ENCODE assay signal across 12 mouse cellular contexts in genomic region chr2:152794281-152794827, GRCm38 (mm10). TPM values are rescaled to one million over a fixed set of nuclear protein-coding genes. Genes with fewer than 3 reads are reported as not detected.
DNase-seq lines count a peak whose midpoint lies in the region; ATAC-seq and TF ChIP-seq lines count a peak whose summit lies in the region.
"Had no signal": no experiment of that assay in that cellular context is flagged by ENCODE, and none has a peak within 500 bp of the region (broad histone marks: within the 10 kb centered on the region; RNA-seq: fewer than 3 reads in every experiment).

No protein-coding gene starts in this region.

- H3K9ac ChIP-seq in embryonic facial prominence, embryonic 15.5 days: no peak overlapping the region
- H3K9ac ChIP-seq: limb, embryonic 12.5 days; midbrain, embryonic 15.5 days had no signal

- H3K4me3 ChIP-seq in layer of hippocampus, adult 2 months: no peak overlapping the region
- H3K4me3 ChIP-seq in embryonic facial prominence, embryonic 15.5 days (replicated peaks): no peak overlapping the region
- H3K4me3 ChIP-seq: limb, embryonic 12.5 days; midbrain, embryonic 15.5 days had no signal

- ATAC-seq in embryonic facial prominence, embryonic 15.5 days (ENCODE audit: insufficient number of reproducible peaks, low FRiP score, low TSS enrichment, low read depth): peak; percentile 54
- ATAC-seq in inflammation-experienced regulatory T-cells, adult 6 months: no peak
- ATAC-seq: midbrain, embryonic 15.5 days had no signal

- 0 out of 2 replicates have a peak, but pooled peaks cover 5% of the 10 kb centered on the region for H3K4me1 ChIP-seq in embryonic facial prominence, embryonic 15.5 days

- H3K27ac ChIP-seq in layer of hippocampus, adult 2 months: peak overlapping the region; percentile 84
- H3K27ac ChIP-seq in embryonic facial prominence, embryonic 15.5 days (replicated peaks): no peak overlapping the region
- H3K27ac ChIP-seq: limb, embryonic 12.5 days; midbrain, embryonic 15.5 days had no signal

- H3K27me3 ChIP-seq in embryonic facial prominence, embryonic 15.5 days: no peaks in the 10 kb centered on the region
- no peaks in the 10 kb centered on the region for H3K27me3 ChIP-seq in splenic B cell, adult 2 months (ENCODE audit: control insufficient read depth, insufficient read depth, low read length, poor library complexity, severe bottlenecking)
- H3K27me3 ChIP-seq: limb, embryonic 12.5 days; midbrain, embryonic 15.5 days had no signal

- DNase-seq in cerebellum, adult 11-12 months: peak; percentile 41
- DNase-seq in cerebellum, adult 11 months: no peak
- no peak for DNase-seq in layer of hippocampus, adult 2 months (ENCODE audit: low spot score in 2 of 2)
- DNase-seq in layer of hippocampus, adult 9-10 months (ENCODE audit: low spot score): no peak
- DNase-seq in splenic B cell, adult 2 months (ENCODE audit: low read depth, low spot score): peak; percentile 53
- no peak for DNase-seq in gastrocnemius, postnatal 14 days
- DNase-seq: right cerebral cortex, postnatal 25 days had no signal

- intact Hi-C loops in gastrocnemius, postnatal 14 days (cut with DNase I; ENCODE audit: low total_unique reads): no loop called here

- H3K36me3 ChIP-seq in embryonic facial prominence, embryonic 15.5 days: 0 out of 2 replicates have a peak, but pooled peaks cover 4% of the 10 kb centered on the region
- H3K36me3 ChIP-seq in splenic B cell, adult 2 months (ENCODE audit: control insufficient read depth, insufficient read depth, low read length, poor library complexity, severe bottlenecking): no peaks in the 10 kb centered on the region
- H3K36me3 ChIP-seq: midbrain, embryonic 15.5 days had no signal

- no peak for TF ChIP-seq CTCF in layer of hippocampus, adult 2 months (conservative IDR thresholded peaks at IDR 0.05)

- no peaks in the 10 kb centered on the region for H3K9me3 ChIP-seq in embryonic facial prominence, embryonic 15.5 days (replicated peaks)
- H3K9me3 ChIP-seq: limb, embryonic 12.5 days; midbrain, embryonic 15.5 days had no signal

- WGBS in embryonic facial prominence, embryonic 15.5 days: 60% methylated on average over 9 of the region's 9 CpGs

- H3K4me2 ChIP-seq in embryonic facial prominence, embryonic 15.5 days (replicated peaks): no peak overlapping the region
- H3K4me2 ChIP-seq: limb, embryonic 12.5 days; midbrain, embryonic 15.5 days had no signal

RNA-seq across cellular contexts. Expression of gene Bcl2l1, which starts 37.2 kb away (rescaled TPM):
- 100 to 1,000 TPM; 129 to 134 TPM for total RNA-seq in layer of hippocampus, adult 2 months (2021)
- 99.1 and 99.7 TPM in 2 replicates for polyA plus RNA-seq in embryonic facial prominence, embryonic 15.5 days (2015; fragmentation: Nextera tagmentation; extraction: Ambion mirVana)
- polyA plus RNA-seq in inflammation-experienced regulatory T-cells, adult 6 months (2017; shearing (Covaris generic)): 10 to 100 TPM; 36.5 to 64.5 (median 41.8) TPM
- 10 to 100 TPM; 14.4 to 28.6 TPM for total RNA-seq in gastrocnemius, postnatal 14 days (2021)

RNA-seq across cellular contexts. Expression of gene Cox4i2, which starts 40.4 kb away (rescaled TPM):
- 1 to 10 TPM; 1.4 to 1.6 TPM for total RNA-seq in layer of hippocampus, adult 2 months (2021)
- polyA plus RNA-seq in embryonic facial prominence, embryonic 15.5 days (2015; fragmentation: Nextera tagmentation; extraction: Ambion mirVana): 37.7 and 37.9 TPM in 2 replicates
- not detected for polyA plus RNA-seq in inflammation-experienced regulatory T-cells, adult 6 months (2017; shearing (Covaris generic))
- total RNA-seq in gastrocnemius, postnatal 14 days (2021): 1 to 10 TPM; 5.9 to 6.0 TPM
- total RNA-seq: hematopoietic stem cell, adult 5-6 weeks had no signal

RNA-seq across cellular contexts. Expression of gene Tpx2, which starts 53.4 kb away (rescaled TPM):
- total RNA-seq in layer of hippocampus, adult 2 months (2021): 1 to 10 TPM; 2.0 to 2.2 TPM
- polyA plus RNA-seq in embryonic facial prominence, embryonic 15.5 days (2015; fragmentation: Nextera tagmentation; extraction: Ambion mirVana): 60.1 and 60.6 TPM in 2 replicates
- 10 to 100 TPM in 1 of 3 experiments, 1 to 10 TPM in 2; 5.3 to 56.1 (median 5.7) TPM for polyA plus RNA-seq in inflammation-experienced regulatory T-cells, adult 6 months (2017; shearing (Covaris generic))
- 1 to 10 TPM; 4.1 to 4.7 TPM for total RNA-seq in gastrocnemius, postnatal 14 days (2021)

RNA-seq across cellular contexts. Expression of gene Id1, which starts 58.3 kb away (rescaled TPM):
- 10 to 100 TPM; 23.5 to 25.4 TPM for total RNA-seq in layer of hippocampus, adult 2 months (2021)
- 142 and 160 TPM in 2 replicates for polyA plus RNA-seq in embryonic facial prominence, embryonic 15.5 days (2015; fragmentation: Nextera tagmentation; extraction: Ambion mirVana)
- under 1 TPM in 1 of 3 experiments, not detected in 2; 0.91 TPM for polyA plus RNA-seq in inflammation-experienced regulatory T-cells, adult 6 months (2017; shearing (Covaris generic))
- total RNA-seq in gastrocnemius, postnatal 14 days (2021): 10 to 100 TPM; 12.5 to 17.3 TPM

Comparison
In these comparisons a context has a peak if more than half of its experiments do, and no peak if none do; other contexts are left out.
1. DNase-seq: peak in cerebellum, adult 11-12 months (single experiment) and splenic B cell, adult 2 months (single experiment); none in cerebellum, adult 11 months (single experiment), layer of hippocampus, adult 2 months (0 of 2), layer of hippocampus, adult 9-10 months (single experiment) and gastrocnemius, postnatal 14 days (single experiment).
2. RNA of gene Bcl2l1, which starts 37.2 kb away (total RNA-seq): 129 to 134 TPM in layer of hippocampus, adult 2 months; 14.4 to 28.6 TPM in gastrocnemius, postnatal 14 days; every median in the first group is over 4 times any median in the second.